Mouse (Mus musculus) naive thymus-derived CD4-positive, alpha-beta T cell, adult 5 months (primary cell): Measurements from ENCODE around the gene Gm13306. TPM values are rescaled to one million over a fixed set of nuclear protein-coding genes. Genes with fewer than 3 reads are reported as not detected.

Experiments used
- polyA plus RNA-seq: library from polyadenylated mRNA; unstranded; fragments of 100-300 nt; shearing (Covaris generic); gene quantifications from one replicate; pipeline ENCODE4 v1.2.1, GENCODE M21; 2017

The Gm13306 gene
- not detected for polyA plus RNA-seq

DNA sequence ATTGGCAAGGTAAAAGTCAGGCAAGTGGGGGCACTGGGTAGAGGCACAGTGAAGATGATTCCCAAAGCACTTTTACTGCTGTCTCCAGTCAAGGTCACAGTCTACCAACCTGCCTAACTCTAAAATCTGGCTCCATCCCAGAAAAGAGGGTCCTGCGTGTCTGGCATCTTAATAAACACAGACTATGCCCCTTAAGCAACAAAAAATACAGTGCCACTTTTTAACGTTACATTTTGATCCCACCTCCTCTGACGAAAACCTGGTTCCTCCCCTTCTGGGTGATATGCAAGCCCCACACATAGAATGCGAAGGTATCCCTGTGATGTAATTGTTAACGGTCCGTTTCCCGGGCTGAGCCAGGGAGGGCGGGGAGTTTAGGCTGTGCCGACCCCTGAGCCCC is at the start of gene Gm13306:
TSS of gene Gm13306 (plus strand) at position 301 of the 400 bp plus-strand sequence.

GRCm38 (mm10) chr4:42114517-42114916 is 38.7 kb upstream of the Gm13306 start, which contains the start of gene Gm13304:
Gene Gm13304, plus strand, starts transcription at chr4:42114817.

DNA sequence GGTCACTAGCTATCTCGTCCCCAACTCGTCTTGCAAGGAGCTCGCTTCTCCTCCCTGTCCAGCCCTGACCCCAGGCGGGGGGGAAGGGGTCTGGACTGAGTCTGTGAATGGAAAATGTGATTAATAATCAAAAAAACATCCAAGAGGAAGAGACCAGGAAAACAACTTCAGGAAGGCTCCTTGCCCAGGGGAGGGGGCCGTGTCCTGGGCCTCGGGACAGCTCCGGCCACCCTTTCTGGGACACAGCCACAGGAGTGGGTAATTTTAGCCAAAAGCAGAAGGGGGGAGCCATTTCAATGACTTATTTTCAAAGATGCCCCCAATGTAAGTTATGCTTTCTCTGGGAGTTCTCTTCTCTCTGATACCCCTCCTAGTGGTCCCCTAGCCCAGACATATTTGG is 15.3 kb downstream of the Gm13306 start, which contains the start of gene Gm13305:
TSS of gene Gm13305 (minus strand) at position 101 of the 400 bp plus-strand sequence.

Other genes starting within 250 kb of the Gm13306 start
- not detected for gene Gm21541, start 249.8 kb upstream of the Gm13306 start, polyA plus RNA-seq
- 3.6 TPM for gene Gm20878, start 211.9 kb upstream of the Gm13306 start, polyA plus RNA-seq
- 0.12 TPM for gene Fam205a4, start 187.4 kb upstream of the Gm13306 start, polyA plus RNA-seq
- gene Gm21093, start 118.7 kb upstream of the Gm13306 start, polyA plus RNA-seq: not detected
- not detected for gene Gm3893, start 62.2 kb upstream of the Gm13306 start, polyA plus RNA-seq
- gene Gm13304, start 38.6 kb upstream of the Gm13306 start, polyA plus RNA-seq: not detected
- not detected for gene Gm13305, start 15.2 kb downstream of the Gm13306 start, polyA plus RNA-seq
- gene Gm10600, start 87.2 kb downstream of the Gm13306 start, polyA plus RNA-seq: not detected
- gene Ccl21b, start 102.3 kb downstream of the Gm13306 start, polyA plus RNA-seq: not detected
- not detected for gene Gm21953, start 140.8 kb downstream of the Gm13306 start, polyA plus RNA-seq
- gene Fam205a3, start 164.9 kb downstream of the Gm13306 start, polyA plus RNA-seq: not detected